Mouse (Mus musculus): ENCODE measurements at regions not wholly inside any gene's neighbourhood (a gene's known extent, or its start where the extent isn't known, plus 50 kb on each side); places are given as distances from the start of the nearest gene placed in this dataset.

GRCm38 (mm10) chr17:77930967-77931591 lies 269.0 kb upstream of the Crim1 start:
- ATAC-seq = no peak; the same call in 1 of the 2 replicates
- Histone ChIP-seq H3K9ac (ENCODE audit: low read depth, low read length) (no peak overlapping the region), H3K36me3 (ENCODE audit: control insufficient read depth, insufficient read depth, low read length) (no peaks in the 10 kb centered on the region), H3K9me3 (replicated peaks; ENCODE audit: control insufficient read depth, low read length, poor library complexity, severe bottlenecking) (no peaks in the 10 kb centered on the region), H3K27me3 (ENCODE audit: control insufficient read depth, insufficient read depth, low read depth, low read length) (no peaks in the 10 kb centered on the region), H3K4me3 (ENCODE audit: low read depth, low read length) (no peak overlapping the region), H3K27ac (ENCODE audit: low read length) (no peak overlapping the region), H3K4me2 (ENCODE audit: low read length) (no peak overlapping the region), H3K4me1 (ENCODE audit: control insufficient read depth, insufficient read depth, low read length) (no peaks in the 10 kb centered on the region)
- 43% methylated on average over 6 of the region's 6 CpGs for WGBS

GRCm38 (mm10) chr17:77933192-77933591 lies 266.9 kb upstream of the Crim1 start:
- no peaks in the 10 kb centered on the region for H3K4me1 ChIP-seq (ENCODE audit: control insufficient read depth, insufficient read depth, low read length)
- no peak overlapping the region for H3K4me2 ChIP-seq (ENCODE audit: low read length)
- no peaks in the 10 kb centered on the region for H3K36me3 ChIP-seq (ENCODE audit: control insufficient read depth, insufficient read depth, low read length)
- H3K4me3 ChIP-seq (ENCODE audit: low read depth, low read length) = no peak overlapping the region
- no peaks in the 10 kb centered on the region for H3K27me3 ChIP-seq (ENCODE audit: control insufficient read depth, insufficient read depth, low read depth, low read length)
- H3K9ac ChIP-seq (ENCODE audit: low read depth, low read length) = no peak overlapping the region
- no peaks in the 10 kb centered on the region for H3K9me3 ChIP-seq (replicated peaks; ENCODE audit: control insufficient read depth, low read length, poor library complexity, severe bottlenecking)
- no peak overlapping the region for H3K27ac ChIP-seq (ENCODE audit: low read length)
- ATAC-seq = no peak

GRCm38 (mm10) chr17:77958048-77958447 lies 242.0 kb upstream of the Crim1 start:
- no peak overlapping the region for H3K4me2 ChIP-seq (ENCODE audit: low read length)
- H3K27ac ChIP-seq (ENCODE audit: low read length) = no peak overlapping the region
- H3K4me1 ChIP-seq (ENCODE audit: control insufficient read depth, insufficient read depth, low read length) = no peaks in the 10 kb centered on the region
- no peak overlapping the region for H3K9ac ChIP-seq (ENCODE audit: low read depth, low read length)
- no peak for ATAC-seq
- 87% methylated on average over 4 of the region's 4 CpGs for WGBS
- H3K36me3 ChIP-seq (ENCODE audit: control insufficient read depth, insufficient read depth, low read length) = no peaks in the 10 kb centered on the region
- no peak overlapping the region for H3K4me3 ChIP-seq (ENCODE audit: low read depth, low read length)
- 0 out of 2 replicates have a peak, but pooled peaks cover 3% of the 10 kb centered on the region for H3K9me3 ChIP-seq (replicated peaks; ENCODE audit: control insufficient read depth, low read length, poor library complexity, severe bottlenecking)
- H3K27me3 ChIP-seq (ENCODE audit: control insufficient read depth, insufficient read depth, low read depth, low read length) = no peaks in the 10 kb centered on the region

- Histone ChIP-seq H3K4me3 (ENCODE audit: low read depth, low read length) (no peak overlapping the region), H3K9me3 (replicated peaks; ENCODE audit: control insufficient read depth, low read length, poor library complexity, severe bottlenecking) (no peaks in the 10 kb centered on the region), H3K36me3 (ENCODE audit: control insufficient read depth, insufficient read depth, low read length) (no peaks in the 10 kb centered on the region), H3K27ac (ENCODE audit: low read length) (no peak overlapping the region), H3K4me2 (ENCODE audit: low read length) (no peak overlapping the region), H3K4me1 (ENCODE audit: control insufficient read depth, insufficient read depth, low read length) (no peaks in the 10 kb centered on the region), H3K9ac (ENCODE audit: low read depth, low read length) (no peak overlapping the region), H3K27me3 (ENCODE audit: control insufficient read depth, insufficient read depth, low read depth, low read length) (no peaks in the 10 kb centered on the region)
- 91% methylated on average over 5 of the region's 5 CpGs for WGBS
- ATAC-seq = no peak
Measured at GRCm38 (mm10) chr17:77961296-77961695, 238.8 kb upstream of the Crim1 start.

GRCm38 (mm10) chr17:77963358-77963757 lies 236.7 kb upstream of the Crim1 start:
- Histone ChIP-seq H3K27ac (ENCODE audit: low read length) (no peak overlapping the region), H3K9ac (ENCODE audit: low read depth, low read length) (no peak overlapping the region), H3K4me3 (ENCODE audit: low read depth, low read length) (no peak overlapping the region), H3K4me1 (ENCODE audit: control insufficient read depth, insufficient read depth, low read length) (no peaks in the 10 kb centered on the region), H3K27me3 (ENCODE audit: control insufficient read depth, insufficient read depth, low read depth, low read length) (no peaks in the 10 kb centered on the region), H3K9me3 (replicated peaks; ENCODE audit: control insufficient read depth, low read length, poor library complexity, severe bottlenecking) (no peaks in the 10 kb centered on the region), H3K36me3 (ENCODE audit: control insufficient read depth, insufficient read depth, low read length) (no peaks in the 10 kb centered on the region), H3K4me2 (ENCODE audit: low read length) (no peak overlapping the region)
- ATAC-seq = no peak
- 92% methylated on average over 4 of the region's 4 CpGs for WGBS

GRCm38 (mm10) chr17:77968510-77968909 lies 231.5 kb upstream of the Crim1 start:
- no peaks in the 10 kb centered on the region for H3K27me3 ChIP-seq (ENCODE audit: control insufficient read depth, insufficient read depth, low read depth, low read length)
- no peaks in the 10 kb centered on the region for H3K9me3 ChIP-seq (replicated peaks; ENCODE audit: control insufficient read depth, low read length, poor library complexity, severe bottlenecking)
- no peak overlapping the region for H3K27ac ChIP-seq (ENCODE audit: low read length)
- H3K4me3 ChIP-seq (ENCODE audit: low read depth, low read length) = no peak overlapping the region
- 82% methylated on average over 5 of the region's 5 CpGs for WGBS
- ATAC-seq = no peak
- no peaks in the 10 kb centered on the region for H3K4me1 ChIP-seq (ENCODE audit: control insufficient read depth, insufficient read depth, low read length)
- no peak overlapping the region for H3K9ac ChIP-seq (ENCODE audit: low read depth, low read length)
- H3K36me3 ChIP-seq (ENCODE audit: control insufficient read depth, insufficient read depth, low read length) = no peaks in the 10 kb centered on the region
- no peak overlapping the region for H3K4me2 ChIP-seq (ENCODE audit: low read length)

- no peaks in the 10 kb centered on the region for H3K4me1 ChIP-seq (ENCODE audit: control insufficient read depth, insufficient read depth, low read length)
- 90% methylated on average over 2 of the region's 2 CpGs for WGBS
Measured at GRCm38 (mm10) chr17:77969187-77969586, 230.9 kb upstream of the Crim1 start.

More at GRCm38 (mm10) chr17:77969187-77969586, 230.9 kb upstream of the Crim1 start:
- Histone ChIP-seq H3K4me3 (ENCODE audit: low read depth, low read length) (no peak overlapping the region), H3K36me3 (ENCODE audit: control insufficient read depth, insufficient read depth, low read length) (no peaks in the 10 kb centered on the region), H3K27me3 (ENCODE audit: control insufficient read depth, insufficient read depth, low read depth, low read length) (no peaks in the 10 kb centered on the region), H3K4me2 (ENCODE audit: low read length) (no peak overlapping the region), H3K9me3 (replicated peaks; ENCODE audit: control insufficient read depth, low read length, poor library complexity, severe bottlenecking) (no peaks in the 10 kb centered on the region), H3K27ac (ENCODE audit: low read length) (no peak overlapping the region), H3K9ac (ENCODE audit: low read depth, low read length) (no peak overlapping the region)
- ATAC-seq = no peak
